Mouse (Mus musculus) lung, postnatal 36 days (tissue): Measurements from ENCODE around the gene Olfr803.

ENCODE experiments used
- DNase-seq: peaks from one replicate; pipeline ENCODE4 v3.0.0; 2022; ENCODE audit warnings: mixed read lengths

The Olfr803 gene

GRCm38 (mm10) chr10:129694186-129694585 is at the start of gene Olfr803:
Gene Olfr803 (minus strand): TSS chr10:129694286.
- no peak for DNase-seq

- DNase-seq, result no peak
Observed at GRCm38 (mm10) chr10:129741821-129742220, 47.7 kb upstream of the Olfr803 start, which contains the start of gene Olfr806. Gene Olfr806 (minus strand): TSS chr10:129741921.

- DNase-seq, result no peak
Observed at GRCm38 (mm10) chr10:129729275-129729674, 35.2 kb upstream of the Olfr803 start, which contains the start of gene Olfr805. Gene Olfr805 (minus strand): TSS chr10:129729375.

GRCm38 (mm10) chr10:129702910-129703309 is 8.8 kb upstream of the Olfr803 start, which contains the start of gene Olfr804:
Gene Olfr804 (plus strand): TSS chr10:129703210.
- DNase-seq, result no peak

GRCm38 (mm10) chr10:129688069-129688468 is 6.0 kb downstream of the Olfr803 start, which contains the start of gene Olfr802:
Gene Olfr802 (minus strand): TSS chr10:129688169.
- DNase-seq, result no peak

GRCm38 (mm10) chr10:129673765-129674164 is 20.3 kb downstream of the Olfr803 start, which contains the start of gene Olfr801:
Gene Olfr801 (minus strand): TSS chr10:129673865.
- no peak for DNase-seq

- DNase-seq, result no peak
Observed at GRCm38 (mm10) chr10:129657394-129657793, 36.7 kb downstream of the Olfr803 start, which contains the start of gene Olfr800. Gene Olfr800 (plus strand): TSS chr10:129657694.

GRCm38 (mm10) chr10:129651763-129652162 is 42.3 kb downstream of the Olfr803 start:
- DNase-seq, result no peak
